Mouse (Mus musculus) liver, postnatal 0 days (tissue): ENCODE results near the gene Hace1.

ENCODE experiments used
- CTCF ChIP-seq: sonication (generic); IDR thresholded peaks from 2 replicates; pipeline ENCODE4 v1.5.1; 2016; ENCODE audit warnings: antibody characterized with exemption, low read depth
- EP300 ChIP-seq: IDR thresholded peaks from 2 replicates; pipeline ENCODE4 v1.6.1; 2016; ENCODE audit warnings: antibody characterized with exemption, low read depth, mild to moderate bottlenecking

DNA sequence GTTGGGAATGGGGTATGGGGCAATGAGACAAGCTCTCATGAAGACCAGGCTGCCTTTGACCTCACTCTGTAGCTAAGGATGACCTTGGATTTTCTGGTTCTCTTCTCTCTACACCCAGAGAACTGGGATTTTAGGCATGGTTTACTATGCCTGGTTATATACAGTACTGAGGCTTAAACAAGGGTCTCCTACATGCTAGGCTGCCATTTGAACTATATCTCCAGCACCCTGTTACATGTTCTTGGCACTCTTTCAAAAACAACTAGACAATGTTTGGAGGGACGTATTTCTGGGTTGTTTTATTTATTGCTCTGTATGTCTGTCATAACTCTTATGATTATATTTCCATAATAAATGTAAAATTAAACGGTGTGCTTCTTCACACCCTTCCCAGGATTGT is 129.2 kb downstream of the Hace1 start:
- TF ChIP-seq CTCF (no peak), EP300 (no peak)
